Mouse (Mus musculus): Measurements from ENCODE around the gene Tsks. TPM values are rescaled to one million over a fixed set of nuclear protein-coding genes. Genes with fewer than 3 reads are reported as not detected.

Tsks gene
- polyA plus RNA-seq, 2 experiments: 0.05 to 0.07 TPM

GRCm38 (mm10) chr7:44959281-44959680, 16.3 kb downstream of the Tsks start:
- Histone ChIP-seq H3K4me3 (ENCODE audit: insufficient read depth in 1 of 2, low read depth in 2 of 2, low read length in 2 of 2) (no peak overlapping the region), H3K9me3 (ENCODE audit: control insufficient read depth, low read length) (no peaks in the 10 kb centered on the region), H3K4me2 (ENCODE audit: low read depth) (no peak overlapping the region), H3K9ac (replicated peaks) (no peak overlapping the region), H3K4me1 (replicated peaks; ENCODE audit: control insufficient read depth in 2 of 2, insufficient read depth in 2 of 2, low read length in 1 of 2) (peaks cover 0 to 4% of the 10 kb centered on the region in 2 experiments; a peak in 1 of 4 replicates), H3K27ac (no peak overlapping the region), H3K36me3 (replicated peaks; ENCODE audit: control insufficient read depth, insufficient read depth, low read depth) (no peaks in the 10 kb centered on the region), H3K27me3 (ENCODE audit: control insufficient read depth, insufficient read depth, low read length) (no peaks in the 10 kb centered on the region)
- DNase-seq (ENCODE audit: low read depth in 3 of 3, low spot score in 3 of 3) (no peak), ATAC-seq (ENCODE audit: insufficient read depth) (no peak)
- TF ChIP-seq EP300 (IDR thresholded peaks at IDR 0.05; ENCODE audit: low read depth) (no peak), CTCF (IDR thresholded peaks at IDR 0.05; ENCODE audit: low read depth) (no peak)
- WGBS (ENCODE audit: insufficient replicate concordance): 48% methylated on average over 8 of the region's 8 CpGs

GRCm38 (mm10) chr7:44959874-44960511, 17.0 kb downstream of the Tsks start:
- no peak for ATAC-seq (ENCODE audit: insufficient read depth)
- peaks cover 0 to 4% of the 10 kb centered on the region in 2 experiments; a peak in 1 of 4 replicates for H3K4me1 ChIP-seq (replicated peaks; ENCODE audit: control insufficient read depth in 2 of 2, insufficient read depth in 2 of 2, low read length in 1 of 2)
- H3K4me2 ChIP-seq (ENCODE audit: low read depth): no peak overlapping the region
- H3K36me3 ChIP-seq (replicated peaks; ENCODE audit: control insufficient read depth, insufficient read depth, low read depth): no peaks in the 10 kb centered on the region
- H3K9me3 ChIP-seq (ENCODE audit: control insufficient read depth, low read length): no peaks in the 10 kb centered on the region
- no peak overlapping the region for H3K4me3 ChIP-seq (ENCODE audit: insufficient read depth in 1 of 2, low read depth in 2 of 2, low read length in 2 of 2)
- no peak for DNase-seq (ENCODE audit: low read depth in 3 of 3, low spot score in 3 of 3)
- H3K27me3 ChIP-seq (ENCODE audit: control insufficient read depth, insufficient read depth, low read length): no peaks in the 10 kb centered on the region
- TF ChIP-seq EP300 (IDR thresholded peaks at IDR 0.05; ENCODE audit: low read depth): no peak
- no peak for TF ChIP-seq CTCF (IDR thresholded peaks at IDR 0.05; ENCODE audit: low read depth)
- no peak overlapping the region for H3K27ac ChIP-seq
- no peak overlapping the region for H3K9ac ChIP-seq (replicated peaks)
- 59% methylated on average over 10 of the region's 10 CpGs for WGBS (ENCODE audit: insufficient replicate concordance)

GRCm38 (mm10) chr7:44960512-44960910, 17.5 kb downstream of the Tsks start:
- no peak for TF ChIP-seq CTCF (IDR thresholded peaks at IDR 0.05; ENCODE audit: low read depth)
- TF ChIP-seq EP300 (IDR thresholded peaks at IDR 0.05; ENCODE audit: low read depth): no peak
- no peak overlapping the region for H3K4me3 ChIP-seq (ENCODE audit: insufficient read depth in 1 of 2, low read depth in 2 of 2, low read length in 2 of 2)
- ATAC-seq (ENCODE audit: insufficient read depth): no peak
- no peak overlapping the region for H3K27ac ChIP-seq
- peaks cover 0 to 4% of the 10 kb centered on the region in 2 experiments; a peak in 1 of 4 replicates for H3K4me1 ChIP-seq (replicated peaks; ENCODE audit: control insufficient read depth in 2 of 2, insufficient read depth in 2 of 2, low read length in 1 of 2)
- H3K27me3 ChIP-seq (ENCODE audit: control insufficient read depth, insufficient read depth, low read length): no peaks in the 10 kb centered on the region
- H3K36me3 ChIP-seq (replicated peaks; ENCODE audit: control insufficient read depth, insufficient read depth, low read depth): no peaks in the 10 kb centered on the region
- H3K4me2 ChIP-seq (ENCODE audit: low read depth): no peak overlapping the region
- H3K9me3 ChIP-seq (ENCODE audit: control insufficient read depth, low read length): no peaks in the 10 kb centered on the region
- no peak for DNase-seq (ENCODE audit: low read depth in 3 of 3, low spot score in 3 of 3)
- 77% methylated on average over 13 of the region's 13 CpGs for WGBS (ENCODE audit: insufficient replicate concordance)
- H3K9ac ChIP-seq (replicated peaks): no peak overlapping the region

- no peak for ATAC-seq (ENCODE audit: insufficient read depth)
- Histone ChIP-seq H3K9ac (replicated peaks) (no peak overlapping the region), H3K4me2 (ENCODE audit: low read depth) (no peak overlapping the region), H3K4me1 (replicated peaks; ENCODE audit: control insufficient read depth in 2 of 2, insufficient read depth in 2 of 2, low read length in 1 of 2) (peaks cover 0 to 4% of the 10 kb centered on the region in 2 experiments; a peak in 1 of 4 replicates), H3K4me3 (ENCODE audit: insufficient read depth in 1 of 2, low read depth in 2 of 2, low read length in 2 of 2) (no peak overlapping the region), H3K36me3 (replicated peaks; ENCODE audit: control insufficient read depth, insufficient read depth, low read depth) (no peaks in the 10 kb centered on the region), H3K9me3 (ENCODE audit: control insufficient read depth, low read length) (no peaks in the 10 kb centered on the region), H3K27ac (no peak overlapping the region), H3K27me3 (ENCODE audit: control insufficient read depth, insufficient read depth, low read length) (no peaks in the 10 kb centered on the region)
- 35% methylated on average over 8 of the region's 8 CpGs for WGBS (ENCODE audit: insufficient replicate concordance)
- DNase-seq (ENCODE audit: low read depth in 3 of 3, low spot score in 3 of 3): no peak
- TF ChIP-seq EP300 (IDR thresholded peaks at IDR 0.05; ENCODE audit: low read depth): no peak
- TF ChIP-seq CTCF (IDR thresholded peaks at IDR 0.05; ENCODE audit: low read depth): no peak
These were observed 19.3 kb downstream of the Tsks start for GRCm38 (mm10) chr7:44962337-44962736.

GRCm38 (mm10) chr7:44962831-44963230, 19.8 kb downstream of the Tsks start:
- ATAC-seq (ENCODE audit: insufficient read depth) (no peak), DNase-seq (ENCODE audit: low read depth in 3 of 3, low spot score in 3 of 3) (no peak)
- Histone ChIP-seq H3K27ac (no peak overlapping the region), H3K4me1 (replicated peaks; ENCODE audit: control insufficient read depth in 2 of 2, insufficient read depth in 2 of 2, low read length in 1 of 2) (peaks cover 0 to 5% of the 10 kb centered on the region in 2 experiments; a peak in 2 of 4 replicates), H3K4me3 (ENCODE audit: insufficient read depth in 1 of 2, low read depth in 2 of 2, low read length in 2 of 2) (no peak overlapping the region), H3K9ac (replicated peaks) (no peak overlapping the region), H3K36me3 (replicated peaks; ENCODE audit: control insufficient read depth, insufficient read depth, low read depth) (no peaks in the 10 kb centered on the region), H3K9me3 (ENCODE audit: control insufficient read depth, low read length) (no peaks in the 10 kb centered on the region), H3K27me3 (ENCODE audit: control insufficient read depth, insufficient read depth, low read length) (no peaks in the 10 kb centered on the region), H3K4me2 (ENCODE audit: low read depth) (no peak overlapping the region)
- WGBS (ENCODE audit: insufficient replicate concordance): 61% methylated on average over 5 of the region's 5 CpGs
- TF ChIP-seq CTCF (IDR thresholded peaks at IDR 0.05; ENCODE audit: low read depth) (no peak), EP300 (IDR thresholded peaks at IDR 0.05; ENCODE audit: low read depth) (no peak)

Data from liver, embryonic 14.5 days (tissue).